In genomic region chr14:21052112-21052780, GRCm38 (mm10) we compare ENCODE assay signal across 8 mouse cellular contexts. TPM values are rescaled to one million over a fixed set of nuclear protein-coding genes. Genes with fewer than 3 reads are reported as not detected.
DNase-seq lines count a peak whose midpoint lies in the region; ATAC-seq and TF ChIP-seq lines count a peak whose summit lies in the region.

TSS of gene Ap3m1 (minus strand) at chr14:21052508.
TSS of gene Adk (plus strand) at chr14:21052574.

- peak within 1 kb of the TSS; percentile 96 for H3K27ac ChIP-seq in gastrocnemius, adult 2 months
- H3K27ac ChIP-seq in hindbrain, postnatal 0 days: peak within 1 kb of the TSS; percentile 91
- peak within 1 kb of the TSS; percentile 97 for H3K27ac ChIP-seq in left cerebral cortex, adult 2 months

- under 1% methylated on average over 48 of the region's 48 CpGs for WGBS in hindbrain, postnatal 0 days

- H3K4me1 ChIP-seq in hindbrain, postnatal 0 days (ENCODE audit: insufficient read depth, low read length): no peaks in the 10 kb centered on the region

- no peak for TF ChIP-seq CTCF in gastrocnemius, adult 2 months (IDR thresholded peaks at IDR 0.05)
- no peak for TF ChIP-seq CTCF in hindbrain, postnatal 0 days (IDR thresholded peaks at IDR 0.05; ENCODE audit: low read depth)
- no peak for TF ChIP-seq CTCF in left cerebral cortex, adult 2 months (IDR thresholded peaks at IDR 0.05)

- intact Hi-C loops in gastrocnemius, adult 2 months (cut with DNase I): loop anchor here (2.0 to 5.0 kb wide), 2 partner anchors 23 to 60 kb away; no protein-coding TSS in a partner anchor
- intact Hi-C loops in left cerebral cortex, adult 2 months (cut with DNase I): loop anchor here (2.0 to 5.0 kb wide), 3 partner anchors 25 to 690 kb away; no protein-coding TSS in a partner anchor

- peak within 1 kb of the TSS; percentile 71 for H3K4me2 ChIP-seq in hindbrain, postnatal 0 days (ENCODE audit: low read depth, low read length)

- H3K9me3 ChIP-seq in hindbrain, postnatal 0 days (ENCODE audit: low read length): no peaks in the 10 kb centered on the region

- ATAC-seq in common myeloid progenitor, adult 5-6 weeks (replicated peaks; ENCODE audit: low read depth, poor library complexity, severe bottlenecking): peak; percentile 92
- peak; percentile 98 for ATAC-seq in hindbrain, postnatal 0 days
- ATAC-seq in megakaryocyte, adult 5-6 weeks (ENCODE audit: poor library complexity, severe bottlenecking): peak; percentile 83

- peak within 1 kb of the TSS; percentile 90 for H3K9ac ChIP-seq in hindbrain, postnatal 0 days (replicated peaks; ENCODE audit: low read length)

- DNase-seq in ZHBTc4 (ENCODE audit: low read depth, low spot score): peak; percentile 97
- DNase-seq in gastrocnemius, adult 2 months: peak; percentile 94
- DNase-seq in hindbrain, postnatal 0 days (ENCODE audit: low spot score): peak; percentile 96
- DNase-seq in left cerebral cortex, adult 2 months (ENCODE audit: extremely low spot score in 1 of 2, low spot score in 2 of 2): peak; percentile 90 to 91
- DNase-seq in right cerebral cortex, adult 2 months (ENCODE audit: low spot score in 2 of 2): peak; percentile 90 to 93
- DNase-seq in urinary bladder, postnatal 14 days (ENCODE audit: low spot score): peak; percentile 93

- H3K36me3 ChIP-seq in hindbrain, postnatal 0 days (ENCODE audit: insufficient read depth, low read length): no peaks in the 10 kb centered on the region

- H3K27me3 ChIP-seq in hindbrain, postnatal 0 days (ENCODE audit: insufficient read depth, low read length): no peaks in the 10 kb centered on the region

- H3K4me3 ChIP-seq in gastrocnemius, adult 2 months: peak within 1 kb of the TSS; percentile 93
- H3K4me3 ChIP-seq in hindbrain, postnatal 0 days (ENCODE audit: low read length): peak within 1 kb of the TSS; percentile 96
- H3K4me3 ChIP-seq in left cerebral cortex, adult 2 months: peak within 1 kb of the TSS; percentile 99

RNA-seq across cellular contexts. Expression of gene Ap3m1, which starts in this region (rescaled TPM):
- total RNA-seq in common myeloid progenitor, adult 5-6 weeks (2017): 52.1 and 64.5 TPM in 2 replicates
- 10 to 100 TPM; 34.6 to 41.0 TPM for total RNA-seq in gastrocnemius, adult 2 months (2021)
- total RNA-seq in hindbrain, postnatal 0 days (2014; rRNA removed): 53.6 and 55.2 TPM in 2 replicates
- 56.7 and 58.2 TPM in 2 replicates for polyA plus RNA-seq in hindbrain, postnatal 0 days (2015; fragmentation: Nextera tagmentation; extraction: Ambion mirVana)
- total RNA-seq in left cerebral cortex, adult 2 months (2021): 10 to 100 TPM; 62.5 to 64.3 TPM
- 66.8 and 78.9 TPM in 2 replicates for total RNA-seq in megakaryocyte, adult 5-6 weeks (2015)
- total RNA-seq in megakaryocyte, adult 5-6 weeks (2017): 79.7 and 96.9 TPM in 2 replicates

RNA-seq across cellular contexts. Expression of gene Adk, which starts in this region (rescaled TPM):
- 90.6 and 197 TPM in 2 replicates for total RNA-seq in common myeloid progenitor, adult 5-6 weeks (2017)
- total RNA-seq in gastrocnemius, adult 2 months (2021): 100 to 1,000 TPM in 1 of 2 experiments, 10 to 100 TPM in 1; 77.1 to 152 TPM
- 21.4 and 27.4 TPM in 2 replicates for total RNA-seq in hindbrain, postnatal 0 days (2014; rRNA removed)
- polyA plus RNA-seq in hindbrain, postnatal 0 days (2015; fragmentation: Nextera tagmentation; extraction: Ambion mirVana): 63.5 and 65.2 TPM in 2 replicates
- total RNA-seq in left cerebral cortex, adult 2 months (2021): 10 to 100 TPM; 59.5 to 69.6 TPM
- 41.2 and 47.1 TPM in 2 replicates for total RNA-seq in megakaryocyte, adult 5-6 weeks (2015)
- total RNA-seq in megakaryocyte, adult 5-6 weeks (2017): 28.6 and 54.7 TPM in 2 replicates

Comparison
In these comparisons a context has a peak if more than half of its experiments do, and no peak if none do; other contexts are left out.
1. Peak in every context shown above with its lines: DNase-seq, ATAC-seq, H3K4me3 ChIP-seq and H3K27ac ChIP-seq.